8 mouse cellular contexts compared by ENCODE assay signal in the genomic region with DNA sequence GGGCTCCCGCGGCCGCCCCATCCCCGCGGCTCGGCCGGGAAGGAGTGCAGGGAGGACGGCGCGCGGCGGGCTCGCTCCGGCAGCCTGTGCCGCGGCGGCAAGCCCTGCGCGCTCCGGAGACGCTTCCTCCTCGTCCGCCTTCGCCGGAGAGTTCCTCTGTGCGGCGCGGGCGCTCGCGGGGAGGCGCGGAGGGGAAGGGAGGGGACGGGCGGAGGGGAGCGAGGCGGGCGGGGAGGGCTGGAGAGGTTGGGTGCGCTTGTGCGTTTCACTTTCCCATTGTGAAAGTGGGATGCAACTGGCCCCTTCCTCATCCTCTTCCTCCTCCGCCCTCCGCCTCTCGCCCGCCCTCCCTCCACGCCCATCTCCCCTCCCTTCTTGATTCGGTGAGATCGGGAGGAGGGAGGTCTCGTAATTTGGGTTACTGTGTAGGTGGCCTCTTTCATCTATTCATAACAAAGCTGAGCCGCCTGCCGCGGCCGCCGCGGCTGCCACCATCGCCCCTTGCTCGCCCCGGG. TPM values are rescaled to one million over a fixed set of nuclear protein-coding genes. Genes with fewer than 3 reads are reported as not detected.
A peak's percentile ranks its signal among the peaks of the same experiment; 100 is the strongest.
DNase-seq lines count a peak whose midpoint lies in the region; ATAC-seq and TF ChIP-seq lines count a peak whose summit lies in the region.

A gene (minus strand): TSS at position 145 of the 515 bp plus-strand sequence.

- no peaks in the 10 kb centered on the region for H3K36me3 ChIP-seq in ES-Bruce4 (ENCODE audit: control insufficient read depth, insufficient read depth, low read length, poor library complexity, severe bottlenecking)
- H3K36me3 ChIP-seq in forebrain, embryonic 13.5 days (ENCODE audit: poor library complexity, severe bottlenecking): no peaks in the 10 kb centered on the region
- no peaks in the 10 kb centered on the region for H3K36me3 ChIP-seq in hindbrain, embryonic 11.5 days (ENCODE audit: control insufficient read depth, insufficient read depth, low read length)

- H3K9ac ChIP-seq in ES-Bruce4 (ENCODE audit: low read depth, poor library complexity, severe bottlenecking): peak within 1 kb of the TSS; percentile 91
- H3K9ac ChIP-seq in forebrain, embryonic 13.5 days: peak within 1 kb of the TSS; percentile 92
- peak within 1 kb of the TSS; percentile 78 for H3K9ac ChIP-seq in hindbrain, embryonic 11.5 days (ENCODE audit: low read depth, low read length)

- H3K9me3 ChIP-seq in ES-Bruce4 (replicated peaks; ENCODE audit: control insufficient read depth, insufficient read depth, low read length, poor library complexity, severe bottlenecking): no peaks in the 10 kb centered on the region
- H3K9me3 ChIP-seq in forebrain, embryonic 13.5 days (replicated peaks): no peaks in the 10 kb centered on the region
- H3K9me3 ChIP-seq in hindbrain, embryonic 11.5 days (ENCODE audit: control insufficient read depth, low read length): no peaks in the 10 kb centered on the region

- under 1% methylated on average over 31 of the region's 57 CpGs for WGBS in forebrain, embryonic 13.5 days
- WGBS in hindbrain, embryonic 11.5 days: under 1% methylated on average over 27 of the region's 57 CpGs

- H3K4me3 ChIP-seq in ES-Bruce4 (ENCODE audit: low read depth, low read length): peak within 1 kb of the TSS; percentile 78
- peak within 1 kb of the TSS; percentile 85 for H3K4me3 ChIP-seq in forebrain, embryonic 13.5 days
- H3K4me3 ChIP-seq in hindbrain, embryonic 11.5 days (ENCODE audit: low read depth, low read length): peak within 1 kb of the TSS; percentile 68

- H3K27me3 ChIP-seq in ES-Bruce4 (ENCODE audit: control insufficient read depth, insufficient read depth, low read length, poor library complexity, severe bottlenecking): peaks cover 16% of the 10 kb centered on the region
- no peaks in the 10 kb centered on the region for H3K27me3 ChIP-seq in forebrain, embryonic 13.5 days
- peaks cover 11% of the 10 kb centered on the region for H3K27me3 ChIP-seq in hindbrain, embryonic 11.5 days (ENCODE audit: control insufficient read depth, insufficient read depth, low read length)

- peak within 1 kb of the TSS; percentile 87 for H3K4me2 ChIP-seq in forebrain, embryonic 13.5 days
- H3K4me2 ChIP-seq in hindbrain, embryonic 11.5 days (replicated peaks; ENCODE audit: low read depth, low read length): peak within 1 kb of the TSS; percentile 93

- TF ChIP-seq CTCF in ES-Bruce4 (IDR thresholded peaks at IDR 0.05; ENCODE audit: low read depth, low read length): no peak

- no peaks in the 10 kb centered on the region for H3K4me1 ChIP-seq in ES-Bruce4 (ENCODE audit: control insufficient read depth, insufficient read depth, low read length)
- peaks cover 55% of the 10 kb centered on the region for H3K4me1 ChIP-seq in forebrain, embryonic 13.5 days
- H3K4me1 ChIP-seq in hindbrain, embryonic 11.5 days (replicated peaks; ENCODE audit: control insufficient read depth, insufficient read depth, low read length): 0 out of 2 replicates have a peak, but pooled peaks cover 3% of the 10 kb centered on the region

- no peak within 1 kb of the TSS for H3K27ac ChIP-seq in ES-Bruce4 (ENCODE audit: insufficient read depth, low read length)
- peak within 1 kb of the TSS; percentile 95 for H3K27ac ChIP-seq in forebrain, embryonic 13.5 days
- peak within 1 kb of the TSS; percentile 88 for H3K27ac ChIP-seq in hindbrain, embryonic 11.5 days (ENCODE audit: low read depth, low read length)

- peak; percentile 65 for ATAC-seq in forebrain, embryonic 13.5 days
- peak; percentile 68 for ATAC-seq in hindbrain, embryonic 11.5 days (ENCODE audit: low FRiP score)

- no peak for TF ChIP-seq EP300 in ES-Bruce4 (IDR thresholded peaks at IDR 0.05; ENCODE audit: insufficient read depth, low read depth, low read length)

- DNase-seq in adrenal gland, postnatal 36 days: peak; percentile 51 to 71
- peak; percentile 78 for DNase-seq in hindbrain, embryonic 11.5 days (ENCODE audit: low spot score)
- peak; percentile 19 to 46 for DNase-seq in left cerebral cortex, adult 9 months (ENCODE audit: low spot score in 2 of 2)
- DNase-seq in lung, postnatal 4 days: peak; percentile 70 to 73
- DNase-seq in retina, postnatal 1 day: peak; percentile 88
- DNase-seq in thymus, postnatal 4 days: peak; percentile 81

- no peak for TF ChIP-seq POLR2A in ES-Bruce4 (IDR thresholded peaks at IDR 0.05; ENCODE audit: insufficient read depth, low read length)

RNA-seq across cellular contexts. Expression of the gene that starts here (rescaled TPM):
- polyA plus RNA-seq in ES-Bruce4 (2011; ENCODE audit: insufficient read depth, insufficient read length, low read depth, missing spikeins): 0.91 and 1.3 TPM in 2 replicates
- total RNA-seq in adrenal gland, postnatal 36 days (2021): 1 to 10 TPM; 2.1 to 9.0 TPM
- 7.2 and 8.3 TPM in 2 replicates for polyA plus RNA-seq in forebrain, embryonic 13.5 days (2015; fragmentation: Nextera tagmentation; extraction: Ambion mirVana)
- 3.3 and 4.5 TPM in 2 replicates for polyA plus RNA-seq in hindbrain, embryonic 11.5 days (2014; fragmentation: Nextera tagmentation; extraction: Ambion mirVana)

Comparison
In these comparisons a context has a peak if more than half of its experiments do, and no peak if none do; other contexts are left out.
1. DNase-seq: peak in every context shown above with its lines; median percentile 88 in retina, postnatal 1 day; 81 in thymus, postnatal 4 days; 78 in hindbrain, embryonic 11.5 days; 72 in lung, postnatal 4 days; 61 in adrenal gland, postnatal 36 days; 32 in left cerebral cortex, adult 9 months.